Mouse (Mus musculus) testis, adult 2 months (tissue): Measurements from ENCODE around the gene Cdca4. TPM values are rescaled to one million over a fixed set of nuclear protein-coding genes. Genes with fewer than 3 reads are reported as not detected.

Experiments
- H3K27ac ChIP-seq: fragments of 200-500 bp; 2 replicates; pipeline ENCODE4 v1.5.1; 2012; ENCODE audit warnings: low read depth, low read length; ENCODE audit not compliant: control insufficient read depth, insufficient read depth
- H3K27me3 ChIP-seq: fragments of 200-500 bp; 2 replicates; pipeline ENCODE4 v1.6.1; 2012; ENCODE audit warnings: mild to moderate bottlenecking, low read length, moderate library complexity; ENCODE audit not compliant: control insufficient read depth, insufficient read depth
- H3K36me3 ChIP-seq: fragments of 200-500 bp; 2 replicates; pipeline ENCODE4 v1.6.1; 2012; ENCODE audit warnings: mild to moderate bottlenecking, low read length; ENCODE audit not compliant: control insufficient read depth, insufficient read depth
- H3K4me1 ChIP-seq: fragments of 200-500 bp; 2 replicates; pipeline ENCODE4 v1.6.1; 2012; ENCODE audit warnings: low read length; ENCODE audit not compliant: control insufficient read depth, insufficient read depth
- H3K4me3 ChIP-seq: fragments of 200-500 bp; 2 replicates; pipeline ENCODE4 v1.5.1; 2012; ENCODE audit warnings: low read depth, mild to moderate bottlenecking, low read length, moderate library complexity, mixed read lengths; ENCODE audit not compliant: control insufficient read depth
- CTCF ChIP-seq: fragments of 200-500 bp; IDR thresholded peaks from 2 replicates; pipeline ENCODE4 v1.5.1; 2012; ENCODE audit warnings: low read depth, mild to moderate bottlenecking, inconsistent platforms, low read length, moderate library complexity; ENCODE audit not compliant: control insufficient read depth, insufficient read depth, insufficient replicate concordance
- POLR2A ChIP-seq: fragments of 200-500 bp; IDR thresholded peaks from 2 replicates; pipeline ENCODE4 v1.6.1; 2012; ENCODE audit warnings: low read depth, mild to moderate bottlenecking, inconsistent platforms, low read length, moderate library complexity; ENCODE audit not compliant: control insufficient read depth
- polyA plus RNA-seq: library from polyadenylated mRNA; depleted of rRNA; stranded (reverse); fragments of >200 nt; gene quantifications from 2 replicates; pipeline ENCODE4 v1.2.3, GENCODE M21; 2012

Gene Cdca4
- polyA plus RNA-seq, 1 experiment: 23.7 TPM

DNA sequence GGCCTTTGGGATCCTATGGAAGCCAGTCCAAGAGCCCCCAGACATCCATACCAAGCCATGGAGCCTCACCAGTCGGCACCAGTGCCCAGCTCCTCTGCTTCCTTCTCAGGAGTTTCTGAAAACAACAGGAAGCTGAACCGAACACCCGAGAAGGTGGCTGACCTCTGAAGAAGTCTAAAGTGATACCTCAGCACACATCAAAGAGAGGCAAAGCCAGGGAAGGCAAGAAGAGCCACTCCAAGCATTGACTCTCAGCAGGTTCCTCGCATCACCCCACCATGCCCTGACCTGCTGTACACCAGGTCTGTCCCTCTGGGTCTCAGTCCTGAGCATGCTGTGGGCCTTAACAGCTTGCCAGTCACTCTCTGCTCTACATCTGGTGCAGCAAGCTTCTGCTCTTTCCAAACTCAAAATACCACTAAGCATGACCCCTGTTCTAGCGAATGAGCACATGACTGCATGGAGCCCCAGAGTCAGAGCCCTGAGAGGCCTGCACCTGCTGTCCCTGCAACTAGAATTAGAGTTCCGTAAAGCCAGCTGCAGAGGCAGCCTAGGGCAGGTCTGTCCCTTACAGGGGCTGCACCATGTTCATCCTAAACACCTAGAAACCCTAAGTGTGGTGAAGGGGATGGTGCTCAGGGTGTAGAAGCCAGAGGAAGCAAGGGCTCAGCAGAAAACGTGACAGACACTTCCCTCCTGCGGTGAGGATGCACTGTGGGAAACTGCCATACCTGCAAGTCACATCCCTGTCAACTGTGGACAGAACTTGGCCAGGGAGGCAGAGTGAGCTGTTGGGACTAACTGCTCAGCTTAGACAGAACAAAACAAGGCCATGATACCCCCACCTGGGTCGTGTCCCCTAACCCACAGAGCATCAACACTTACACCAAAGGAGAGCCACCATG lies 28.1 kb upstream of the Cdca4 start:
- Histone ChIP-seq H3K27ac (no peak overlapping the region), H3K36me3 (no peaks in the 10 kb centered on the region), H3K4me1 (no peaks in the 10 kb centered on the region), H3K27me3 (no peaks in the 10 kb centered on the region), H3K4me3 (no peak overlapping the region)
- no peak for TF ChIP-seq CTCF
- no peak for TF ChIP-seq POLR2A

DNA sequence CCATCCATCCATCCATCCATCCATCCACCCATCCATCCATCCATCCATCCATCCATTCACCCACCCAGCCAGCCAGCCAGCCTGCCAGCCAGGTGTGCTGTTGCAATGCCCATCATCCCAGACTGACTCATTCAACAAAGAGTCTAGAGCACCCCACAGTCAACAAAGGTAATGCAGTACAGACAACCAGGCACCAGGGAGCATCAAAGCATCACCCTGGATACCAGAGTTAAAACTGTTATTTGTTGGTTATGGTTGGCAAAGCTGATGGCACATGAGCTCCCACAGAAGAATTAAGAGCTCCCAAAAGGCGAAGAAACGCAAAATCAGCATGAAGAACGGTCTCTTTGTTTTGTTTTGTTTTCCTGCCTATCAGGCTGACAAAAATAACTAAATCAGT lies 27.1 kb upstream of the Cdca4 start:
- TF ChIP-seq POLR2A (no peak), CTCF (no peak)
- Histone ChIP-seq H3K27ac (no peak overlapping the region), H3K36me3 (no peaks in the 10 kb centered on the region), H3K4me1 (no peaks in the 10 kb centered on the region), H3K4me3 (no peak overlapping the region), H3K27me3 (no peaks in the 10 kb centered on the region)

DNA sequence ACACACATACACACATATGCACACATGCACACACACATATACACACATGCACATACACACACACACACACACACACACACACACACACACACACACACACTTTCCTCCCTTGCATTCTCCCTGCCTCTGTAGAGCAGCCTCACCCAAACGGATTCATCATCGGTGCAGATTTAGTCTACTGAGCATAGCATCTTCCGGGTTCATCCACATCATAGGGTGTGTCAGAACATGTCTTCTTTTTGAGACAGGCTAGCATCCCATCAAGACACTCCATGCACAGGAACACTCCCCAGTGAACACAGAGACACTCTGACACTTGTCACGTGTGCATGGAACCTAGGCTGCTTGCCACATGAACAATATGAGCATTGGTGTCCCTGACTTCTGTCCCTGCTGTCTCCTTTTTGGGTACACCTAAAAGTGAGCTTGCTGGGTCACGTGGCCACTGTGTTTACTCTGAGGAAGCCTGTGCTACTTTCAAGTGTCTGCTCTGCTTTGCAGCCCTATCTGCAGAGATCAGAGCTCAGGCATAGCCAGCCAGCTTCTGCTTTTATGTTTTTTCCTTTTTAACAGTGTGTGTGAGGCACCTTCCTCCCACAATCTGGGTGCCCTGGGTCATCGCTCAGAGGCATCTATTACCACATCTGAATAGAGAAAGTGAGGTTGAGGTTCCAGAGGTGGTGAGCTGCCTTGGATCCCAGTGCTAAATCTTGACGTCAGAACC lies 25.5 kb upstream of the Cdca4 start:
- Histone ChIP-seq H3K4me3 (no peak overlapping the region), H3K4me1 (no peaks in the 10 kb centered on the region), H3K27ac (no peak overlapping the region), H3K27me3 (no peaks in the 10 kb centered on the region), H3K36me3 (no peaks in the 10 kb centered on the region)
- TF ChIP-seq CTCF (no peak), POLR2A (no peak)

DNA sequence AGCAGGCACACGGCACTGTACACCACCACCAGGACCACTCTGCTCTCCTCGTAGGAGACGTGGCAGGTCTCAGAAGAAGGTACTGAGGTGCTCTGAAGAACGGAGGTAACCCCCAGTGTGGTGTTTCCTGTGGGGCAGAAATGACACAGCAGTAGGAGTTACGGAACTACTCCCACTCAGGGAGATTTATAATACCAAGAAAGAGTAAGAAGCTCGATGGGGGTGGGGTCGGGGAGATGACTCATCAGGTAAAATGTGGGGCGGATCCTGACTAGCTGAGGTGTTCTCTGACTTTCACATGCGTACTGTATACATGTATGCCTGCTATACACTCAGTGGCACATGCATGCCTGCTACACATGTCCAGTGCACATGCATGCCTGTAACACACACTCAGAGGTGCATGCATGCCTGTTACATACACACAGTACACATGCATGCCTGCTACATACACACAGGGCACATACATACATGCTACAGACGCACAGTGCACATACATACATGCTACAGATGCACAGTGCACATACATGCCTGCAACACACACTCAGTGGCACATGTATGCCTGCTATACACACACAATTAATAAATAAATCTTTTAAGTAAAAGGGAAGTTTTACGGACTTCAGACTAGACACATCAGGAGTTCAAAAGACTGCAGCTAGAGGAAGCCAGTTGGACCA lies 24.0 kb upstream of the Cdca4 start:
- Histone ChIP-seq H3K4me3 (no peak overlapping the region), H3K4me1 (no peaks in the 10 kb centered on the region), H3K27me3 (no peaks in the 10 kb centered on the region), H3K27ac (no peak overlapping the region), H3K36me3 (no peaks in the 10 kb centered on the region)
- TF ChIP-seq CTCF: no peak
- no peak for TF ChIP-seq POLR2A

DNA sequence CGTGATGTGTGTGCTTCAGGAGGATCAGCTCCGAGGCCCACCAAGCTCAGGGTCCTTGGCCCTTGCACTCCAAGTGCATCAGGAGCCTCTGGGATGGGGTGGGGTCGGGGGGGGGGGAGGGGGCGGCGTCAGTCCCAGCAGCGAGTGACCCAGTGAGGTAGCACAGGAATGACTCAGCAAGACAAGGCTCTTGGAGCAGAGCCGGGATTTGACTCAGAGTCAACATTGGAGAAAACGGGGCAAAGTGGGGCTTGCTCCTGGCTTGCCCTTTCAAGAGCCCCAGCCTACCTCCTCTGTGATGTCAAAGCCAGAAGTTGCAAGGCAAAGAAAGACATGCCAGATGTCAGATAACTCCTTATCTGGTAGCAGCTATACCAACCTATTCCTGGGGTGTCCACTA lies 21.9 kb upstream of the Cdca4 start:
- Histone ChIP-seq H3K36me3 (no peaks in the 10 kb centered on the region), H3K4me1 (no peaks in the 10 kb centered on the region), H3K4me3 (no peak overlapping the region), H3K27ac (no peak overlapping the region), H3K27me3 (no peaks in the 10 kb centered on the region)
- TF ChIP-seq CTCF (no peak), POLR2A (no peak)

DNA sequence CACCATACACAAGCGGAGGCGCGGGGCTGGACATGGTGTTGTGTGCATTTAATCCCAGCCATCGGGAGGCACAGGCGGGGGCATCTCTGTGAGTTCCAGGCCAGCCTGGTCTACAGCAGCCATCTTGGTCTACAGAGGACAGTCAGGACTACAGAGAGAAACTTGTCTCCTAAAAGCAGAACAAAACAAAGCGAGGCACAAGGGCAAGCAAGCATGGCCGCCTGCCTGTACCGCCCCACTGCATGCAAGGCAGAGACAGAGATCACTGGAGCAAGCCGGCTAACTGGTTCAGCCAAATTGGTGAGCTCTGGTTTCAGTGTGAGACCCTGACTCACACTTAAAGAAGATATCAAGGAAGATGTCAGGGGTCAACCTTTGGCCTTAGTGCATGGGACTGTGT lies 21.1 kb upstream of the Cdca4 start:
- Histone ChIP-seq H3K4me1 (no peaks in the 10 kb centered on the region), H3K36me3 (no peaks in the 10 kb centered on the region), H3K27me3 (no peaks in the 10 kb centered on the region), H3K4me3 (no peak overlapping the region), H3K27ac (no peak overlapping the region)
- no peak for TF ChIP-seq CTCF
- no peak for TF ChIP-seq POLR2A
